Mouse (Mus musculus) thymus, adult 2 months (tissue): ENCODE data around the gene Dok4.

Experiments
- CTCF ChIP-seq: fragments of 200-500 bp; IDR thresholded peaks from 2 replicates; pipeline ENCODE4 v1.5.1; 2012; ENCODE audit warnings: mild to moderate bottlenecking, control low read depth, low read length, moderate library complexity, borderline replicate concordance; ENCODE audit not compliant: control insufficient read depth, poor library complexity, insufficient read depth; ENCODE audit errors: extremely low read depth
- POLR2A ChIP-seq: fragments of 200-500 bp; IDR thresholded peaks from 2 replicates; pipeline ENCODE4 v1.6.1; 2012; ENCODE audit warnings: mild to moderate bottlenecking, low read length, control low read depth, moderate library complexity; ENCODE audit not compliant: control insufficient read depth, poor library complexity, insufficient read depth; ENCODE audit errors: extremely low read depth

- TF ChIP-seq CTCF = no peak
- no peak for TF ChIP-seq POLR2A
These were observed 43.1 kb upstream of the Dok4 start for GRCm38 (mm10) chr8:94919256-94919655.
